Mouse (Mus musculus) lung, postnatal 0 days (tissue): ENCODE results near the gene Nme4.

Source experiments
- CTCF ChIP-seq: IDR thresholded peaks from 2 replicates; pipeline ENCODE4 v1.5.1; 2016; ENCODE audit warnings: antibody characterized with exemption, mild to moderate bottlenecking
- EP300 ChIP-seq: IDR thresholded peaks from 2 replicates; pipeline ENCODE4 v1.6.1; 2016; ENCODE audit warnings: antibody characterized with exemption, mild to moderate bottlenecking, control low read depth

DNA sequence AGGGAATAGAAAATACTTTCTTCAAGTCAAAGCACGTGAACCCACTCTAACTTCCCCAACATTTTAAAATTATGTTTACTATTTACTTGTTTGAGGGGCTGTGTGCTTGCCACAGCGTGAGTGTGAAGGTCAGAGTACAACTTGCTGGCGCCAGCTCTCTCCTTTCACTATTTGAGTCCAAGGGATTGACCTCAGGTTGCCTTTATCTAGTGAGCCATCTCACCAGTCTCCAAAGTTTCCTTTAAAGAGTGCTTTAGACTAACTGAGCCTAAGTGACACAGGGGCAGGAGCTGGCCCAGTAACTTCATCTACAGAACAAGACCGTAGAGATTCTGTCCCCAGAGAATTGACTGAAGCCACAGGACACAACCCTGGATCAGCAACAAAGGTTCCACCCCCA lies 43.3 kb downstream of the Nme4 start:
- TF ChIP-seq CTCF (no peak), EP300 (no peak)
